Mouse (Mus musculus) stomach, postnatal 0 days (tissue): Measurements from ENCODE around the gene C2cd4c.

ENCODE experiments used
- CTCF ChIP-seq: IDR thresholded peaks from 2 replicates; pipeline ENCODE4 v1.5.1; 2016; ENCODE audit warnings: antibody characterized with exemption, low read depth, mild to moderate bottlenecking, moderate library complexity
- EP300 ChIP-seq: optimal IDR thresholded peaks from 2 replicates; pipeline ENCODE3; 2016; ENCODE audit warnings: antibody characterized with exemption

DNA sequence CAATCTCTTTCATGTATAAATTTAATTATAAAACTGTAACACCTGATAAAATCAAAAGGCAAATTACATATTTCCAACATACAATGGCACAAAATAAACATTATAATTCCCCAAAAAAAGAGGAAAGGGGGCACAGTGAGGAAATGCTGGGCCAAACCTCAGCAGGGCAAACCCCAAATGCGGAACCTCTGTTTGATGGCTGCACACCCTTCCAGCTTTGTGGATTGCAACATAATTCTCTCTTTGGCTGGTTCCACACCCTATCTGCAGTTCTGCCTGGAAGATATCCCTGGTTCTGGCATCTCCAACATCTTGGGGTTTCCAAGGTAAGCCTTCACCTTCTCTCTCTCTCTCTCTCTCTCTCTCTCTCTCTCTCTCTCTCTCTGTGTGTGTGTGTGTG, 23.1 kb downstream of the C2cd4c start:
- TF ChIP-seq CTCF (no peak), EP300 (no peak)
